Mouse (Mus musculus) megakaryocyte, embryonic 14.5 days (primary cell): ENCODE results near the gene Zbtb43.

Experiments
- FLI1 ChIP-seq: IDR thresholded peaks from 2 replicates; pipeline ENCODE4 v1.6.1; 2012; ENCODE audit warnings: low read length, inconsistent platforms, mixed read lengths
- GATA1 ChIP-seq: IDR thresholded peaks from 3 replicates; pipeline ENCODE4 v1.6.1; 2012; ENCODE audit warnings: mixed read lengths, low read length, inconsistent platforms, borderline replicate concordance

DNA sequence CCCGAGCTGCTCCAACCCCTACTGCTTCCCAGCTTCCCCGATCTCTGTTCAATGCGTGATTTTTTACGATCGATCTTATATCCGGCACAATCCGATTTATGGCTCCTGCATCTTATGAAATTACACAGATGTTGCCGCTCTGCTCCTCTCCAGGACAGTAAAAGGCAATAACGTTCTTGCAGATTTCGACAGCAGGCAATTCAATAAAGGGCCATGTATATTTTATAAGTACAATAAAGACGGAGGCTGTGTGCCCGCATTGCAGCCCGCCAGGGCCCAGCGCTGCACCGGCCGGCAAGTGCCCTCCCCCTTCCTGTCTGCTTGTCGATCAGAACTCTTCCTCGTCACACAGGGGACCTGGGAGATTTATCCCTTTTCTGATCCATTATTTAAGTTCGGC, 47.5 kb upstream of the Zbtb43 start:
- TF ChIP-seq GATA1 = no peak
- TF ChIP-seq FLI1 = no peak
